Mouse (Mus musculus) CD4-positive, CD25-positive, alpha-beta regulatory T cell, adult 4 months (primary cell): ENCODE results near the gene Nosip. TPM values are rescaled to one million over a fixed set of nuclear protein-coding genes. Genes with fewer than 3 reads are reported as not detected.
"Not testable (repeated sequence)": the region's sequence is repeated elsewhere in the genome, so short reads cannot be mapped to it uniquely, and the experiment has no call there.

Experiments used
- ATAC-seq: one replicate; pipeline ENCODE4 v1.8.0; 2017
- polyA plus RNA-seq, 2 experiments: library from polyadenylated mRNA; unstranded; fragments of 100-300 nt; shearing (Covaris generic); gene quantifications; one replicate each; pipeline ENCODE4 v1.2.1; 2017

Nosip gene
- polyA plus RNA-seq, 2 experiments from 2014 or later = 158 to 199 TPM

DNA sequence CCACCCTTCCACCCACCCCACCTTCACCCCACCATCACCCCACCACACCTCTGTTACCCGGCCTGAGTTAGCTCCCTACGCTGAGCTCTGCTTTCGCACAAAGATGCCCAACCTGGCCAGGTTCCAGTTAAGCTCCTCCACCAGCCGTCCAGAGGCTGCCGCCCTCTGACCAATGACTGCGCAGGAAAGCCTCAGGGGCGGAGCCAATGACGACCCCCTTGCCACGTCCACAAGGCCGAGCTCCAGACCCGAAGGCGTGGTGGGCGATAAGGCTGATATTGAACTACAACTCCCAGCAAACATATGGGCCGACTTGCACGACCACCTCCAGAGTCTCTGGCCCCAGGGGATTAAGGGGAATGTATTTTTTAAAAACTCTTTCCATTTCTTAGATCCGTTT lies 29.8 kb downstream of the Nosip start, which contains the start of gene Rcn3:
Rcn3 (minus strand) TSS at position 174 of the 400 bp plus-strand sequence.
- no peak for ATAC-seq

DNA sequence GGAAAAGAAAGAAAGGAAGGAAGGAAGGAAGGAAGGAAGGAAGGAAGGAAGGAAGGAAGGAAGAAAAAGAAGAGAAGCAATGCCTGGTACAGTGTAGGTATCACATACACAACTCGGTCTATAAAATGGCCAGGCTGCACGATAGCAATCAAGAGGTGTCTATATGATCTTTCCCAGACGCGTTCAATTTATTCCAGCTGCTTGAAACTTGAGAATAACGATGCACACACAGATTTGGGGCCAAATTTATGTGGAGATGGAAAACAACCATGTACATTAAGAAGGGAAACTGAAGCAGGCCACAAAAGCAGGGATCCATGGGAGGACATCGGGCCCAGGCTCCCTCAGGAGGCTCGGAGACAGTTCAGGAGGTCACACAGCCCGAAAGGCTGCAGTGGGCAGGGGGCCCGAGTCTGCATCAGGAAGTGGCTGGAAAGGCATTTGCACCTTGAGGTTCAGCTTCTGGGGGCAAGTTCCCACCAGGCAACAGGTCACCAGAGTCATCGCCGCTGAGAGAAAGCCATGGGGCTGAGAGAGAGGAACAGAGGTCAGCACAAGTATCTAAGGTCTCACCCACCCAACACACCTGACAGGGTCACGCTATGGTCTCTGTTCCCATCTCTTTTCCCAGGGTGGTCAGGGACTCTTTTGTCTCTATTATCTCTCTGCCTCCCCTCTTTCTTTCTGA lies 30.7 kb downstream of the Nosip start:
- ATAC-seq = no peak

DNA sequence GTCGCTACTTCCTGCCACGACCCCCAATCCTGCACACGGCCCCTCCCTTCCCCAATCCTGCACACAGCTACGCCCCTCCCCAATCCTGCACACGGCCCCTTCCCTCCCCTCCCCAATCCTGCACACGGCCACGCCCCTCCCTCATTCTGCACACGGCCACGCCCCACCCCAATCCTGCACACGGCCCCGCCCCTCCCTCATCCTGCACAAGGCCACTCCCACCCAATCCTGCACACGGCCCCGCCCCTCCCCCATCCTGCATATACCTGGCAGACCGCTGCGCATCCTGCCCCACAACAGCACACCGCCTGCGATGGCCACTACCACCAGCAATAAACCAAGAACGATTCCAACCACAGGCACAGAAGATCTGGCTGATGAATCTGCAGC lies 31.3 kb downstream of the Nosip start:
- ATAC-seq = peak; percentile 67

DNA sequence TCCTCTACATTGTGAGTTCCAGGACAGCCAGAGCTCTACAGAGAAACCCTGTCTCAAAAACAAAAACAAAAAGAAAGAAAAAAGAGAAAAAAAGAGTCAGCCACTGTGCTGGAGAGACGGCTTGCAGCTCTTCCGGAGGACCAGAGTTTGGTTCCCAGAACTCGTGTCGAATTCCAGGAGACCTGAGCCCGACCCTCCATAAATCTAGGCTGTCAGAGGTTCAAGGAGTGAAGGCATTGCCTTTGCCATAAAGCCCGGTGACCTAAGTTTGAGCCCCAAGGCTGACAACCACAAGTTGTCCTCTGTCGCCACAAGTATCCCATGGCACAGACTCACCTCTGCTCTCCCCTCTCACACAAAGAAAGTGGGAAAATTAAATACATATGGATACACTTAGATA lies 31.9 kb downstream of the Nosip start:
- no peak for ATAC-seq

DNA sequence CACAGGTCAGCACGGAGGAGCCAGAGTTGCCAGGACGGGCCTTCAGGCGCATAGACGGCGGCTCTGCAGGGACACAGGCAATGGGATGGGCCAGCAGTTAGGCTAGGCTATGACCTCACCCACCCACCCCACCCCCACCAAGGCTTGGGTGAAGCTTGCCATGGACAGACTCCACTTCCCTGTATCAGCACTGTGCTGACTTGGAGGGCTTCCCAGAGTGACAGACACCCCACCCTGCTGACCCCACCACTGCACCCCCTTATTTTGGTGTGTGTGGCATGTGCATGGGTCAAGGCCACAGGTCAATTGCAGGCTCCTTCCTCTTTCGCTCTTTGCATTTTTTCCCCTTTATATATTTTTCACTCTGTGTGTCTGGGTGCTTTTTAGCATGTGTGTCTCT lies 33.1 kb downstream of the Nosip start:
- ATAC-seq = no peak

DNA sequence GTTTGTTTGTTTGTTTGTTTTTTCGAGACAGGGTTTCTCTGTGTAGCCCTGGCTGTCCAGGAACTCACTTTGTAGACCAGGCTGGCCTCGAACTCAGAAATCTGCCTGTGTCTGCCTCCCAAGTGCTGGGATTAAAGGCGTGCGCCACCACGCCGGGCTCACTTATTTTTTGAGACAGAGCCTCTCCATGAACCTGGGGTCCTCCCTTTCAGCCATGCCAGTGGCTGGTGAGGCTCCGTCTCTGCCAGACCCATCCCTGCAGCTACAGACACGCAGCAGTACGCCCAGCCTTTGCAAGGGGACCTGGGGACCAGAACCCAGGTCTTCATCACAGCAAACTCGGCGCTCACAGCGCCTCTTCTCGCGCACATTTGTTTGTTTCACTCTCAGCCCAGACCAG lies 33.7 kb downstream of the Nosip start:
- not testable (repeated sequence) for ATAC-seq

DNA sequence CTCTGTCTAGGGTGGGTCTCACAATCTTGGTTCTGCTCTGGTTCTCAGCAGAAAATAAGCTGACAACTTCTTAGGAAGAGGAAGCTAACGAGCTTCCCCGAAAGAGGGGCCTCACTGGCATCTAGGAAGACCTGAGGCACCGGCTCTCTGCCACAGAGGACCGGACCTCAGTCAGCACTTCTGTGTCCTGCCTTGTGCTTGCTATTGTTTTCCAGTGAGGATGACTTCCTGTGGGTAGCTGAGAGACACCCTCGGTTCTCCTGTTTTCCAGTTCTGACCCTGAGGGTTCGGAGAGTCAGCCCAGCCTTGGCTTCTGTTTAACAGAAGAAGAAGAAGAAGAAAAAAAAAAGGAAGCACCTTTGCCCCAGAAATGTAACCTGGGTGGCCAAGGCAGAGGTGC lies 35.2 kb downstream of the Nosip start:
- ATAC-seq = no peak

DNA sequence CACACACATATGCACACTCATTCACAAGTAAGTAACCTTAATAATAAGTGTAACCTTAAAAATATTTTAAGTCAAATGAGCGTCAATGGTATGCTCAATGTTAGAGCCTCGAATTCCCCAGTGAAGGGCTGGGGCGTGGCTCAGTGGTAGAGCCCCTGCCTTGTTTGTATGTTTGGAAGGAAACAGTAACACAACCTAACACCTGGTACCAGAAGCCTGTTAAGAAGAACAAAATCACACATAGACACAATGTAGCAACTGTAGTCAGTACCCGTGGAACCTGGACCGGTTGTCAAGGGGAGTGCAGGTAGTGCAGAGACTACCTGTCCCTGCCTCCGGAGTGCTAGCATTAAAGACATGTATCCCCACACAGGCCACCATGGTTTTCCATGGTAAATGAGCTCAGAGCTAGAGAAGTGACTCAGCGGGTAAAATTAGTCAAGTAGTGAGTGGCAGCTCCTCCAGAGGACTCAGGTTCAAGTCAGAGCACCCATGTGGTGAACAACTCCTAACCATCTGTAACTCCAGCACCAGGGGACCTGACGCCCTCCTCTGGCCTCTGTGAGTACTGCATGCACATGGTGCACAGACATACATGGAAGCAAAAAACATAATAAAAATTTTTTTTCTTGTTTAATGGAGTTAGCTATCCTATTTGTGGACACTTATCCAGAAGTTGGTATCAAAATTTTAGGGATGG lies 36.5 kb downstream of the Nosip start:
- ATAC-seq = no peak

DNA sequence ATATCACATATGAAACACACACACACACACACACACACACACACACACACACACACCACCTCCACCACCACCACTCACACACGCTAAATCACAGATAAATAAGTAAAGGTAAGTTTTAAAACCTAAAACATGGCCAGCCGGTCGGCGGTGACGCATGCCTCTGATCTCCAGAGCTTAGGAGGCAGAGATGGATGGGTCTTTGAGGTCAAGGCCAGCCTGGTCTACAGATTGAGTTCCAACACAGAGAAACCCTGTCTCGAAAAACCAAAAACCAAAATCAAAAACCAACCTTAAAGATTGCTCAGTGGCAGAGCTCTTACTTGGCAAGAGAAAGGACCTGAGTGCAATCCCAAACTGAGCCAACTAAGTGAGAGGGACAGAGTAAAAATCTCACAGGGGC lies 37.8 kb downstream of the Nosip start:
- no peak for ATAC-seq

DNA sequence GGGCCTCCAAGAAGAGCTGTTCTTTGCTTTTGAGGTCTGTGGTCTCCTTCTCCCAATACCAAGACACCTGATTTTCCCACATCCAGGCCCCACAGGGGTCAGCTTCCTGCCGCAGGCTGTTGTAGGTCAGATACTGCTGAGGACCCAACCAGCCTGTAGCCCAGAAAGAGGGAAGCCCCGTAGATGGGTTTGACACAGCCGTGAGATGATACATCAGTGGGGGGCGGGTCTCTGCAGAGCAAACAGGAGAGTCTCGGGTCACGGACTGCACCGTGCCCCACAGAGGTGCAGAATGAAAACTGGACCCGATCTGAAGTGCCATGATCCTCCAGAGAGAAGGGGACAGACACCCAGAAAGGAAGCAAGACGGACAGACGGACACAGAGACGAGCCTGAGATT lies 40.2 kb downstream of the Nosip start:
- ATAC-seq = no peak

DNA sequence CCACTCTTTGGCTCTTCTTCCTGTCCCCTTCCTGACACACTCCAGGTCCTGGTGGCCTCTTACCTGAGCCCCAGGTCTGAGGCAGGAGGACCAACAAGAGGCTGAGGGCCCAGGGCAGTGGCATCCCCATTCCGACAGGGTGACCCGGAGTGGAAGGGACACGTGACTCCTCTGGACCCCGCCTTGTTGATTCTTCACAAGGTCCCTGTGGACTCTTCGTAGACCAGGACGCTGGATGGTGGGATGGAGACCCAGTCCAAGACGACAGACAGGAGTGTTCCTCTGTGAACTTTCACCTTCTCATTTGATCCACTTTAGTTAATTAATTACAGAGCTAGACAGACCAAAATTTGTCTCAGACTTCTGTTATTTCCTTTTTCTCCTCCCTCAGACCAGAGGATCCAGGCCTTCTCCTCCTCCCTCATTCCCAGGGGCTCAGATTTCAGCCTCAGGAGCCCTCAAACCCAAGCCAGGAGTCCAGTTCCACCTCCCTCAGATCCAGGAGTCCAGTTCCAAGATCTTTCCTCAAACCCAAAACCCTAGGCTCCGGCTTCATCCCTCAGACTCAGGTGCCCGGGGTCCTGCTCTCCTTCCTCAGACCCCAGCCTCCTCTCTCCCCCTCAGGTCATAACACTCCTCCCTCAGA lies 40.8 kb downstream of the Nosip start:
- no peak for ATAC-seq

DNA sequence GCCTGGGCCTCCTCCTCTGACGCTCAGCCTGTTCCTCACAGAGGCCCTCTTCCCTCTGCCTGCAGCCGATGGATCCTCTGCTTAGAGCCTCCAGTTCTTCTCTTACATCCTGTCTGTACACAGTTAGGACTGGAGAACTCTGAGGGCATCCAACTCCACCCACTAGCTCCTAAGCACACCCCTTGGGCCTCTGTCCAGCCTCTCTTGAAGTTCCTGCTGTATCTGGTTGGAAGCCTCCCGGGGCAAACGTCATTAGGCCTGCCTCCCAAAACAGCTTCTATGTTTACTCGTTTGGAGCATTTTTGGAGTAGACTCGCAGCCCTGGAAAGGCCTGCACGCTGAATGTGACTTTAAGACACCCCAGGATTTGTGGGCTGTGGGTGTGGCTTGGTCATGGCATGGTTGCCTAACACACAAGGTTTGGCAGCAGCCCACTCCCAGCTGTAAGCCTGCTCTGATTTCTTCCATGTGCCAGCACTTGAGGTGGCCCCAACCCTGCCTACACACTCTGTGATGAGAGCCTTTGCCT lies 41.5 kb downstream of the Nosip start, which contains the start of gene Fcgrt:
Fcgrt (minus strand) TSS at position 200 of the 529 bp plus-strand sequence.
- ATAC-seq = no peak

DNA sequence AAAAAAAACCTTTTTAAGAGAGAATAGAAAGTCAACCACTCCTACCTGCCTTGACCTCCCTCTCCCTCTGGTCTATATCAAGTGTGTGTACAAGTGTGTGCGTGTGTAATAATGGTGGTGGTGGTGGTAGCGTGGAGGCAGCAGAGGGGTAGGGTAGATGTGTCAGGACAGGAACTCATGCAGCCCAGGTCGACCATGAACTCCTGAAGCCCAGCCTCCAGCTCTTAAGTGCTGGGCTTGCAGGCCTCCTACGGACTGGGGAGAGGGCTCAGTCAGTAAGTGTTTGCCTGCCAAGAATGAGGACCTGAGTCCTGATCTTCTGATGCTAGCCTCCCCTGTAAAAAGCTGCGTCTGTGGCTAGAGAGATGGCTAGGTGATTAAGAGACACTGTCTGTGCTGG lies 42.7 kb downstream of the Nosip start:
- no peak for ATAC-seq

DNA sequence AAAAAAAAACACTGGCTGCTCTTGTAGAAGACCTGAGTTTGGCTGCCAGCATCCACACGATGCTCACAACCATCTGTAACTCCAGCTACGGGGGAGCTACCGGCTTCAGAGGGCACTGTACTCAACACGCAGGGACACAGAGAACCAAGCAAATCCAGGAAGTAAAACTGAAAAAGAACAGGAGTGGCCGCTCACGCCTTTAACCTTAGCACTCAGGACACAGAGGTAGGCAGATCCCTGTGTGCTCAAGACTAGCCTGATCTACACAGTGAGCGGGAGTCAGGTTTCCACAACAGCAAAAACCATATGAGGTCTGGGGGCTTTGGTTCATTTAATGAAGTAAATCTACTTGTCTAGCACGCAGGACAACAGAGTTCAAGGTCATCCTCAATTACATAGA lies 43.3 kb downstream of the Nosip start:
- no peak for ATAC-seq

DNA sequence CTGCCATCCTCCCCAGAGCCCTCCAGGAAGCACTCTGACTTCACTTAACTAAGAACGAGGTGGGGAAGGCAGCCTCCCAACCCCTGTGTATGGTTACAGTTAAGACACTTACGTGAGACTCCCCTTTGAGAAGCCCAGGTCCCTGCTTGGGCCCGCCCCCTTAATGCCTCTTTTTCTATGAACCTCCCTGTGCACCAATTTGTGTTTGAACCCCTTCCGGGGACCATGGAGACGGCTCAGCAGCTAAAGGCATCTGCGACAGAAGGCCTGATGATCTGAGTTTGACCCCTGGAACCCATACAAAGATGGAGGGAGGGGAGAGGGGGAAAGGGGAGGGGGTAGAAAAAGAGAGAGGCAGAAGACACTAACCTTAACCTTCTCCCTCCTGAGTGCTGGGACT lies 44.2 kb downstream of the Nosip start:
- ATAC-seq = no peak

DNA sequence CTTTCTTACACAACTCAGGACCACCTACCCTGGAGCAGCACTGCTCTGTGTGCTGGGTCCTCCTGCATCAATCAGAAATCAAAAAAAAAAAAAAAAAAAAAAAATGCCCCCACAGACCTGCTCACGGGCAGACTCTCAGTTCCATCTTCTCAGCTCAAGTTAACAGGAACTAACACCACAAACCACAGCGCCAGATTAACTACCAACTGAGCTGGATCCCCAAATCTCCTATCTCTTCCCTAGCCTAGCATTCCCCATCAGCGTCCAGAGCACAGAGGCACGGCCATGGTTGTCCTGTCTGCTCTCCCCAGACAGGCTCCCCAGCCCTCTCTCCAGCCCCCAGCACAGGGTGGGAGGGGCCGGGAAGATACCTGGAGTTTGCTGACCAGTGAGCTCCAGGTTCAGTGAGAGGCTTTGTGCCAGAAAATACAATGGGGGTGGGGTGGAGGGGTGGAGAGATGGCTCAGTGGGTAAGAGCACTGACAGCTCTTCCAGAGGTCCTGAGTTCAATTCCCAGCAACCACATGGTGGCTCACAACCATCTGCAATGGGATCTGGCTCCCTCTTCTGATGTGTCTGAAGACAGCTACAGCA lies 44.9 kb downstream of the Nosip start:
- ATAC-seq = no peak

DNA sequence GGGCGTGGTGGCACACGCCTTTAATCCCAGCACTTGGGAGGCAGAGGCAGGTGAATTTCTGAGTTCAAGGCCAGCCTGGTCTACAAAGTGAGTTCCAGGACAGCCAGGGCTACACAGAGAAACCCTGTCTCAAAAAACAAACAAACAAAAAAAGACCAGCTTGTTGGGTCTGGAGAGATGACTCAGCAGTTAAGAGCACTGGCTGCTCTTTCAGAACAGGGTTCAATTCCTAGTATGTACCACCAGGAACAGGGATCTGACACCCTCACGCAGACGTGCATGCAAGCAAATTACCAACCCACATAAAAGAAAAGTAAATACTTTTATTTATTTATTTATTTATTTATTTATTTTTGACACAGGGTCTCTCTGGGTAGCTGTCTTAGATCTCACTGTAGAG lies 47.9 kb downstream of the Nosip start:
- ATAC-seq = not testable (repeated sequence)

DNA sequence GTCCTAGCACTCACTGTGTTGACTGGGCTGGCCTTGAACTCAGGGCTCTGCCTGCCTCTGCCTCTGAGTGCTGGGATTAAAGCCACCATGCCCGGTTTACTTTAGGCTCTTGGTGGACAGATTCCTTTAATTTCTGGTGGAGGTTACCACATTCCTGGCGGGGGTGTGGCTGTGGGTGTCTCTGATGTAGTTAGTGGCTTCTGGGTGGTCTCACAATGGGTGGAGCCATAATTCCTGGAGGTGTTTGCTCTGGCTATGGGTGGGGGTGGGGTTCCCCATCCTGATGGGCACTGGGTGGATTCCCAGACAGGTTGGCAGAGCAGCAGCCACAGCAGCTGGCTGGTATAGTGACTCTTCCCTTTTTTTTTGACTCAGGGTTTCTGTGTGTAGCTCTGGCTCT lies 49.7 kb downstream of the Nosip start:
- no peak for ATAC-seq

DNA sequence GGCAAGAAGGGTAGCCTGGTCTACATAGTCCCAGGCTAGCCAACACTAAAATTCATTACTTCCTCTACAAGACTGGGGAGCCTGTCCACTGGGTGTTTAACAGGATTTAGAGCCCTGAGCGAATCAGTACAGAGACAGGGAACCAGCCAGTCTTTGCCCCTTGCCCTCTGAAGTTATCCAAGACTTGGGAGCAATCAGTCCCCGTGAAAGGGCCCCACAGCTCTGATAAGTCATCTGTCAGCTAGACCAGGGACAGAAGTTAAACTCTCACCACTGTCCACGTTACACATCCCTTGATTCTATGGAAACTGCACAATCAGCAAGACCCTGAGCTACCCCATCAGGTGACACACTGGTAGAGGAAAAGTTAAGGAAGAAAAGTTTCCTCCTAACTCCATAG lies 50.3 kb downstream of the Nosip start:
- no peak for ATAC-seq

DNA sequence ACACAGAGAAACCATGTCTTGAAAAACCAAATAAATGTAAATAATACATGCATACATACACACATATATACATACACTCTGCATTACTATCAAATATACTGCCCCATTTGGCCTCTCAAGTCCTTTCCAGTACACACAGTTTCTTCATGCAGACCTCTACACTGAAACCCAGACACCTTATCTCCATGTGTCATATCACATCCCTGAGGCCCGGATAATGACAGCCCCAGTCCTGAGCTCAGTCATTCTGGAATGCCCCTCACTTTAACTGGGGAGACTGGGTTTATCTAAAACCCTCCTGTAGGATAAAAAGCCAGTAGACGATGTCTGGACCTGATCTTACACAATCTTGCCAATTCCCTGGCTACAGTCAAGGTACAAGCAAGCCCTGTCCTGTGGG lies 51.2 kb downstream of the Nosip start:
- no peak for ATAC-seq

DNA sequence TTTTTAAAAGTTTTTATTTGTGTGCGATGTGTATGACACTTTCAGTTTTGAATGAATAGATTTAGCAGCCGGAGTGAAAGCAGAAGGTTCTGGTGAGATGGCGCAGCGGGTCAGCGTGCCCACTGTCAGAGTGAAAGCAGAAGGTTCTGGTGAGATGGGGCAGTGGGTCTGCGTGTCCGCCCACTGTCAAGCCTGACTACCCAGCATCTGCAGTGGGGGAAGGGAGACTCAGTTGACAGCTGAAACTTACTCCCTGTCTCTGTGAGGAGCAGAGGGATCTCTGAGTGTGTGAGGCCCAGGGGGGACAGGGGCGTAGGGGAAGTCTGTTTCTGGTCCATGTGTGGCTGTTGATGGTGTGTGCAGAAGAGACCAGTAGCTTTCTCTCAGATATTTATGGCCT lies 55.3 kb downstream of the Nosip start:
- ATAC-seq = no peak

DNA sequence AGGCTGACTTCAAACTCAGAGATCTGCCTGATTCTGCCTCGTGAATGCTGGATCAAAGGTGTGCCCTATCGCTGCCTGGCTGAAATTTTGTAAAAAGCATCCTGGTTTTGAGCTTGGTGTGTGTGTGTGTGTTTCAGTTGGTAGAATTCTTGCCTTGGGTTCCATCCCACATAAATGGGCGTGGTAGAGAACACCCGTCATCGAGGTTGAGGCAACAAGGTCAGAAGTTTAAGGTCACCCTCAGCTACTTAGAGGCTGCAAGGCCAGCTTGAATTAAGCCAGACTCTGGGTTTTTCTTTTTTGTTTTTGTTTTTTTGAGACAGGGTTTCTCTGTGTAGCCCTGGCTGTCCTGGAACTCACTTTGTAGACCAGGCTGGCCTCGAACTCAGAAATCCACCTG lies 56.1 kb downstream of the Nosip start:
- no peak for ATAC-seq
